Mouse (Mus musculus) gastrocnemius, postnatal 36 days (tissue): ENCODE measurements at regions not wholly inside any gene's neighbourhood (a gene's known extent, or its start where the extent isn't known, plus 50 kb on each side); places are given as distances from the start of the nearest gene placed in this dataset.

ENCODE experiments used
- DNase-seq, 2 experiments: peaks; one replicate each; pipeline ENCODE4 v3.0.0; 2022
- intact Hi-C: fragments of 180-260 bp; cut with DNase I; formaldehyde crosslinking; loops from one replicate; pipeline ENCODE4 v1.15.1; 2025

- intact Hi-C loops = loop anchor here (5.0 kb wide), 1 partner anchor 44 kb away; no protein-coding TSS in a partner anchor
- no peak for DNase-seq
Observed at GRCm38 (mm10) chr10:119061349-119061850, 178.5 kb downstream of the Cand1 start.

GRCm38 (mm10) chr10:119058493-119059020 is 181.3 kb downstream of the Cand1 start:
- intact Hi-C loops = loop anchor here (5.0 kb wide), 1 partner anchor 411 kb away; no protein-coding TSS in a partner anchor
- DNase-seq = no peak

GRCm38 (mm10) chr10:119055199-119055785 is 184.6 kb downstream of the Cand1 start:
- peak; percentile 42 to 67 for DNase-seq
- intact Hi-C loops = loop anchor here (5.0 kb wide), 1 partner anchor 408 kb away; no protein-coding TSS in a partner anchor

- no peak for DNase-seq
- intact Hi-C loops = loop anchor here (5.0 kb wide), 1 partner anchor 407 kb away; no protein-coding TSS in a partner anchor
Observed at GRCm38 (mm10) chr10:119054191-119055175, 184.5 kb upstream of the Dyrk2 start.

- intact Hi-C loops = no loop called here
- DNase-seq = no peak
Observed at GRCm38 (mm10) chr10:119052441-119053041, 182.5 kb upstream of the Dyrk2 start.

GRCm38 (mm10) chr10:119051598-119051997 is 181.6 kb upstream of the Dyrk2 start:
- intact Hi-C loops = no loop called here
- no peak for DNase-seq

- no peak for DNase-seq
- intact Hi-C loops = no loop called here
Observed at GRCm38 (mm10) chr10:119050017-119050685, 180.1 kb upstream of the Dyrk2 start.

GRCm38 (mm10) chr10:119048643-119049420 is 178.8 kb upstream of the Dyrk2 start:
- no peak for DNase-seq
- intact Hi-C loops = no loop called here

- no peak for DNase-seq
- intact Hi-C loops = no loop called here
Observed at GRCm38 (mm10) chr10:119045059-119045458, 175.1 kb upstream of the Dyrk2 start.

- no peak for DNase-seq
- intact Hi-C loops = no loop called here
Observed at GRCm38 (mm10) chr10:119043069-119043468, 173.1 kb upstream of the Dyrk2 start.

GRCm38 (mm10) chr10:119040205-119040604 is 170.2 kb upstream of the Dyrk2 start:
- intact Hi-C loops = no loop called here
- DNase-seq = no peak

GRCm38 (mm10) chr10:119039732-119040131 is 169.7 kb upstream of the Dyrk2 start:
- intact Hi-C loops = no loop called here
- DNase-seq = no peak

GRCm38 (mm10) chr10:119038991-119039390 is 169.0 kb upstream of the Dyrk2 start:
- DNase-seq = no peak
- intact Hi-C loops = no loop called here

- intact Hi-C loops = no loop called here
- DNase-seq = no peak
Observed at GRCm38 (mm10) chr10:119037781-119038180, 167.8 kb upstream of the Dyrk2 start.

GRCm38 (mm10) chr10:119035863-119036262 is 165.9 kb upstream of the Dyrk2 start:
- DNase-seq = no peak
- intact Hi-C loops = no loop called here

GRCm38 (mm10) chr10:119034396-119034795 is 164.4 kb upstream of the Dyrk2 start:
- DNase-seq = no peak
- intact Hi-C loops = no loop called here

GRCm38 (mm10) chr10:119031282-119032275 is 161.6 kb upstream of the Dyrk2 start:
- intact Hi-C loops = no loop called here
- DNase-seq = no peak

GRCm38 (mm10) chr10:119028480-119029137 is 158.6 kb upstream of the Dyrk2 start:
- no peak for DNase-seq
- intact Hi-C loops = no loop called here
